Comparison of ENCODE assay signal across 9 mouse cellular contexts in genomic region chr17:50150416-50151207, GRCm38 (mm10). TPM values are rescaled to one million over a fixed set of nuclear protein-coding genes. Genes with fewer than 3 reads are reported as not detected.
A peak's percentile ranks its signal among the peaks of the same experiment; 100 is the strongest.
DNase-seq lines count a peak whose midpoint lies in the region; ATAC-seq lines count a peak whose summit lies in the region.
"Had no signal": no experiment of that assay in that cellular context is flagged by ENCODE, and none has a peak within 500 bp of the region (broad histone marks: within the 10 kb centered on the region; RNA-seq: fewer than 3 reads in every experiment).

No protein-coding gene starts in this region.

- 40% methylated on average over 16 of the region's 16 CpGs for WGBS in neural tube, embryonic 14.5 days

- peak; percentile 72 for ATAC-seq in frontal cortex, adult (ENCODE audit: low TSS enrichment)
- peak; percentile 68; the same call in 1 of the 2 replicates for ATAC-seq in neural tube, embryonic 14.5 days (ENCODE audit: low read depth)
- ATAC-seq in megakaryocyte-erythroid progenitor cell, adult 5-6 weeks (replicated peaks; ENCODE audit: low FRiP score, low TSS enrichment, poor library complexity, severe bottlenecking): no peak

- H3K9ac ChIP-seq in neural tube, embryonic 14.5 days (replicated peaks; ENCODE audit: low read depth, low read length): no peak overlapping the region
- H3K9ac ChIP-seq: heart, embryonic 13.5 days had no signal

- H3K4me1 ChIP-seq in neural tube, embryonic 14.5 days (ENCODE audit: control insufficient read depth, insufficient read depth, low read length): peaks cover 20% of the 10 kb centered on the region
- H3K4me1 ChIP-seq: heart, embryonic 13.5 days had no signal

- intact Hi-C loops in gastrocnemius, postnatal 14 days (cut with DNase I; ENCODE audit: low total_unique reads): no loop called here

- no peaks in the 10 kb centered on the region for H3K27me3 ChIP-seq in neural tube, embryonic 14.5 days (ENCODE audit: control insufficient read depth, insufficient read depth, low read length)
- H3K27me3 ChIP-seq: heart, embryonic 13.5 days had no signal

- DNase-seq in gastrocnemius, adult 18-20 months (ENCODE audit: low spot score): peak; percentile 50
- DNase-seq in gastrocnemius, postnatal 14 days: no peak
- DNase-seq in layer of hippocampus, postnatal 10 days (ENCODE audit: low spot score in 2 of 2): peak; percentile 41 to 45
- no peak for DNase-seq in lung, postnatal 4 days
- no peak for DNase-seq in spleen, adult 12 weeks (ENCODE audit: low spot score)

- H3K27ac ChIP-seq in neural tube, embryonic 14.5 days (ENCODE audit: low read depth, low read length): peak overlapping the region; percentile 78
- H3K27ac ChIP-seq: heart, embryonic 13.5 days had no signal

- no peaks in the 10 kb centered on the region for H3K36me3 ChIP-seq in neural tube, embryonic 14.5 days (ENCODE audit: control insufficient read depth, insufficient read depth, low read length)

- H3K9me3 ChIP-seq in neural tube, embryonic 14.5 days (ENCODE audit: control insufficient read depth, low read length): no peaks in the 10 kb centered on the region
- H3K9me3 ChIP-seq: heart, embryonic 13.5 days had no signal

- no peak overlapping the region for H3K4me3 ChIP-seq in neural tube, embryonic 14.5 days (ENCODE audit: low read depth, low read length)
- H3K4me3 ChIP-seq: heart, embryonic 13.5 days had no signal

- peak overlapping the region; percentile 30; the same call in 1 of the 2 replicates for H3K4me2 ChIP-seq in neural tube, embryonic 14.5 days (ENCODE audit: low read depth, low read length)
- H3K4me2 ChIP-seq: heart, embryonic 13.5 days had no signal

RNA-seq across cellular contexts. Expression of gene Rftn1, which starts 39.9 kb away (rescaled TPM):
- total RNA-seq in gastrocnemius, adult 18-20 months (2021): 10 to 100 TPM; 10.3 to 10.6 TPM
- total RNA-seq in gastrocnemius, postnatal 14 days (2021): 10 to 100 TPM; 48.5 to 58.5 TPM
- 10 to 100 TPM; 22.1 to 23.2 TPM for total RNA-seq in layer of hippocampus, postnatal 10 days (2021)
- polyA plus RNA-seq in neural tube, embryonic 14.5 days (2014; fragmentation: Nextera tagmentation; extraction: Ambion mirVana): 20.0 and 20.4 TPM in 2 replicates
- 39.0 and 39.5 TPM in 2 replicates for total RNA-seq in megakaryocyte-erythroid progenitor cell, adult 5-6 weeks (2014; fragmentation: Nextera tagmentation)
- total RNA-seq in megakaryocyte-erythroid progenitor cell, adult 5-6 weeks (2017): 31.1 and 44.6 TPM in 2 replicates

Comparison
In these comparisons a context has a peak if more than half of its experiments do, and no peak if none do; other contexts are left out.
1. DNase-seq: peak in gastrocnemius, adult 18-20 months (single experiment) and layer of hippocampus, postnatal 10 days (2 of 2); none in gastrocnemius, postnatal 14 days (single experiment), lung, postnatal 4 days (0 of 2) and spleen, adult 12 weeks (single experiment).